Mouse (Mus musculus) limb, embryonic 10.5 days (tissue): Measurements from ENCODE around the gene Psmb9. TPM values are rescaled to one million over a fixed set of nuclear protein-coding genes. Genes with fewer than 3 reads are reported as not detected.

ENCODE experiments used
- DNase-seq: peaks from one replicate; pipeline ENCODE4 v3.0.0-alpha.2; 2017; ENCODE audit warnings: low spot score
- H3K27ac ChIP-seq: fragments of 300-500 bp; sonication (generic); 2 replicates; pipeline ENCODE4 v1.5.1; 2016; ENCODE audit warnings: mild to moderate bottlenecking
- H3K27me3 ChIP-seq: fragments of 300-500 bp; sonication (generic); 2 replicates; pipeline ENCODE4 v1.6.1; 2016; ENCODE audit warnings: low read depth, mild to moderate bottlenecking; ENCODE audit not compliant: poor library complexity, severe bottlenecking
- H3K36me3 ChIP-seq: fragments of 300-500 bp; sonication (generic); 2 replicates; pipeline ENCODE4 v1.6.1; 2016; ENCODE audit warnings: mild to moderate bottlenecking, moderate library complexity
- H3K4me1 ChIP-seq: fragments of 300-500 bp; sonication (generic); 2 replicates; pipeline ENCODE4 v1.6.1; 2016
- H3K4me3 ChIP-seq: fragments of 300-500 bp; sonication (generic); 2 replicates; pipeline ENCODE4 v1.5.1; 2016; ENCODE audit warnings: mild to moderate bottlenecking, moderate library complexity
- H3K9me3 ChIP-seq: fragments of 300-500 bp; sonication (generic); replicated peaks from 2 replicates; pipeline ENCODE4 v1.6.1; 2016; ENCODE audit warnings: mild to moderate bottlenecking
- WGBS: fragments of 180-500 bp; shearing (Covaris S2); methylation state at CpG from one replicate; pipeline ENCODE4 v1.1.7; 2016; 5-methylcytosine and 5-hydroxymethylcytosine counted together
- polyA plus RNA-seq: library from polyadenylated mRNA; unstranded; fragments of >200 nt; fragmentation: Nextera tagmentation; extraction: Ambion mirVana; gene quantifications from 2 replicates; pipeline ENCODE4 v1.2.1, GENCODE M21; 2016

The Psmb9 gene
- polyA plus RNA-seq, 1 experiment from 2014 or later = 1.1 TPM

GRCm38 (mm10) chr17:34204303-34205010 is 16.9 kb upstream of the Psmb9 start:
- Histone ChIP-seq H3K9me3 (no peaks in the 10 kb centered on the region), H3K36me3 (no peaks in the 10 kb centered on the region), H3K4me1 (peaks cover 15% of the 10 kb centered on the region), H3K4me3 (peak overlapping the region; percentile 72), H3K27me3 (peaks cover 88% of the 10 kb centered on the region), H3K27ac (peak overlapping the region; percentile 34)
- DNase-seq = peak; percentile 89
- WGBS = 1% methylated on average over 44 of the region's 44 CpGs

- WGBS = 73% methylated on average over 5 of the region's 5 CpGs
- H3K4me1 ChIP-seq = peaks cover 16% of the 10 kb centered on the region
- H3K27me3 ChIP-seq = peaks cover 88% of the 10 kb centered on the region
- no peaks in the 10 kb centered on the region for H3K9me3 ChIP-seq
- no peaks in the 10 kb centered on the region for H3K36me3 ChIP-seq
- no peak for DNase-seq
- peak within 1 kb of the TSS; percentile 34; the same call in 1 of the 2 replicates for H3K27ac ChIP-seq
- H3K4me3 ChIP-seq = peak within 1 kb of the TSS; percentile 72
These were observed 15.9 kb upstream of the Psmb9 start, which contains the start of gene Tap2 for GRCm38 (mm10) chr17:34203444-34203843. TSS of gene Tap2 (plus strand) at chr17:34203527.

GRCm38 (mm10) chr17:34202760-34203442 is 15.3 kb upstream of the Psmb9 start:
- H3K4me1 ChIP-seq = peaks cover 22% of the 10 kb centered on the region
- 85% methylated on average over 4 of the region's 4 CpGs for WGBS
- no peak overlapping the region for H3K27ac ChIP-seq
- no peak for DNase-seq
- H3K27me3 ChIP-seq = peaks cover 88% of the 10 kb centered on the region
- H3K36me3 ChIP-seq = no peaks in the 10 kb centered on the region
- H3K9me3 ChIP-seq = no peaks in the 10 kb centered on the region
- no peak overlapping the region for H3K4me3 ChIP-seq

GRCm38 (mm10) chr17:34201506-34202055 is 14.0 kb upstream of the Psmb9 start:
- 71% methylated on average over 7 of the region's 7 CpGs for WGBS
- peaks cover 34% of the 10 kb centered on the region for H3K4me1 ChIP-seq
- H3K4me3 ChIP-seq = no peak overlapping the region
- no peak overlapping the region for H3K27ac ChIP-seq
- H3K27me3 ChIP-seq = peaks cover 91% of the 10 kb centered on the region
- no peaks in the 10 kb centered on the region for H3K9me3 ChIP-seq
- no peaks in the 10 kb centered on the region for H3K36me3 ChIP-seq
- no peak for DNase-seq

- Histone ChIP-seq H3K27me3 (peaks cover 91% of the 10 kb centered on the region), H3K4me1 (peaks cover 37% of the 10 kb centered on the region), H3K9me3 (no peaks in the 10 kb centered on the region), H3K27ac (no peak overlapping the region), H3K36me3 (no peaks in the 10 kb centered on the region), H3K4me3 (no peak overlapping the region)
- DNase-seq = no peak
- WGBS = 89% methylated on average over 16 of the region's 16 CpGs
These were observed 13.4 kb upstream of the Psmb9 start for GRCm38 (mm10) chr17:34200772-34201505.

GRCm38 (mm10) chr17:34200047-34200446 is 12.5 kb upstream of the Psmb9 start:
- no peak for DNase-seq
- H3K36me3 ChIP-seq = no peaks in the 10 kb centered on the region
- WGBS = 87% methylated on average over 10 of the region's 10 CpGs
- no peak overlapping the region for H3K27ac ChIP-seq
- no peaks in the 10 kb centered on the region for H3K9me3 ChIP-seq
- H3K4me1 ChIP-seq = peaks cover 29% of the 10 kb centered on the region
- peaks cover 91% of the 10 kb centered on the region for H3K27me3 ChIP-seq
- no peak overlapping the region for H3K4me3 ChIP-seq

- Histone ChIP-seq H3K27me3 (peaks cover 91% of the 10 kb centered on the region), H3K9me3 (no peaks in the 10 kb centered on the region), H3K4me3 (no peak overlapping the region), H3K27ac (no peak overlapping the region), H3K4me1 (peaks cover 22% of the 10 kb centered on the region), H3K36me3 (no peaks in the 10 kb centered on the region)
- DNase-seq = no peak
- 68% methylated on average over 12 of the region's 12 CpGs for WGBS
These were observed 11.6 kb upstream of the Psmb9 start for GRCm38 (mm10) chr17:34199050-34199619.

- Histone ChIP-seq H3K27me3 (peaks cover 93% of the 10 kb centered on the region), H3K4me1 (peaks cover 22% of the 10 kb centered on the region), H3K4me3 (peak overlapping the region; percentile 42), H3K36me3 (no peaks in the 10 kb centered on the region), H3K9me3 (no peaks in the 10 kb centered on the region), H3K27ac (no peak overlapping the region)
- no peak for DNase-seq
- 7% methylated on average over 11 of the region's 11 CpGs for WGBS
These were observed 11.0 kb upstream of the Psmb9 start for GRCm38 (mm10) chr17:34198521-34198912.

- DNase-seq = no peak
- no peaks in the 10 kb centered on the region for H3K36me3 ChIP-seq
- WGBS = 3% methylated on average over 32 of the region's 32 CpGs
- peaks cover 93% of the 10 kb centered on the region for H3K27me3 ChIP-seq
- H3K9me3 ChIP-seq = no peaks in the 10 kb centered on the region
- H3K4me1 ChIP-seq = peaks cover 22% of the 10 kb centered on the region
- H3K4me3 ChIP-seq = peak overlapping the region; percentile 42
- no peak overlapping the region for H3K27ac ChIP-seq
These were observed 10.4 kb upstream of the Psmb9 start for GRCm38 (mm10) chr17:34197904-34198520.

GRCm38 (mm10) chr17:34196941-34197894 is 9.7 kb upstream of the Psmb9 start, which contains the start of gene Psmb8:
TSS of gene Psmb8 (plus strand) at chr17:34197721.
- Histone ChIP-seq H3K27ac (no peak within 1 kb of the TSS), H3K9me3 (no peaks in the 10 kb centered on the region), H3K4me1 (peaks cover 22% of the 10 kb centered on the region), H3K4me3 (peak within 1 kb of the TSS; percentile 42), H3K27me3 (peaks cover 96% of the 10 kb centered on the region), H3K36me3 (no peaks in the 10 kb centered on the region)
- peak; percentile 80 for DNase-seq
- WGBS = 4% methylated on average over 41 of the region's 41 CpGs

- DNase-seq = no peak
- WGBS = 37% methylated on average over 12 of the region's 12 CpGs
- H3K27me3 ChIP-seq = peaks cover 99% of the 10 kb centered on the region
- H3K4me3 ChIP-seq = no peak overlapping the region
- no peaks in the 10 kb centered on the region for H3K9me3 ChIP-seq
- no peak overlapping the region for H3K27ac ChIP-seq
- H3K4me1 ChIP-seq = peaks cover 22% of the 10 kb centered on the region
- H3K36me3 ChIP-seq = no peaks in the 10 kb centered on the region
These were observed 8.9 kb upstream of the Psmb9 start for GRCm38 (mm10) chr17:34196491-34196890.
